Mouse (Mus musculus) testis, adult 2 months (tissue): ENCODE measurements around the gene Glipr1. TPM values are rescaled to one million over a fixed set of nuclear protein-coding genes. Genes with fewer than 3 reads are reported as not detected.

ENCODE experiments used
- H3K27ac ChIP-seq: fragments of 200-500 bp; 2 replicates; pipeline ENCODE4 v1.5.1; 2012; ENCODE audit warnings: low read depth, low read length; ENCODE audit not compliant: control insufficient read depth, insufficient read depth
- H3K27me3 ChIP-seq: fragments of 200-500 bp; 2 replicates; pipeline ENCODE4 v1.6.1; 2012; ENCODE audit warnings: mild to moderate bottlenecking, low read length, moderate library complexity; ENCODE audit not compliant: control insufficient read depth, insufficient read depth
- H3K36me3 ChIP-seq: fragments of 200-500 bp; 2 replicates; pipeline ENCODE4 v1.6.1; 2012; ENCODE audit warnings: mild to moderate bottlenecking, low read length; ENCODE audit not compliant: control insufficient read depth, insufficient read depth
- H3K4me1 ChIP-seq: fragments of 200-500 bp; 2 replicates; pipeline ENCODE4 v1.6.1; 2012; ENCODE audit warnings: low read length; ENCODE audit not compliant: control insufficient read depth, insufficient read depth
- H3K4me3 ChIP-seq: fragments of 200-500 bp; 2 replicates; pipeline ENCODE4 v1.5.1; 2012; ENCODE audit warnings: low read depth, mild to moderate bottlenecking, low read length, moderate library complexity, mixed read lengths; ENCODE audit not compliant: control insufficient read depth
- CTCF ChIP-seq: fragments of 200-500 bp; IDR thresholded peaks from 2 replicates; pipeline ENCODE4 v1.5.1; 2012; ENCODE audit warnings: low read depth, mild to moderate bottlenecking, inconsistent platforms, low read length, moderate library complexity; ENCODE audit not compliant: control insufficient read depth, insufficient read depth, insufficient replicate concordance
- POLR2A ChIP-seq: fragments of 200-500 bp; IDR thresholded peaks from 2 replicates; pipeline ENCODE4 v1.6.1; 2012; ENCODE audit warnings: low read depth, mild to moderate bottlenecking, inconsistent platforms, low read length, moderate library complexity; ENCODE audit not compliant: control insufficient read depth
- polyA plus RNA-seq: library from polyadenylated mRNA; depleted of rRNA; stranded (reverse); fragments of >200 nt; gene quantifications from 2 replicates; pipeline ENCODE4 v1.2.3, GENCODE M21; 2012; rRNA removed

Gene Glipr1
- polyA plus RNA-seq, 1 experiment = 1.0 TPM

DNA sequence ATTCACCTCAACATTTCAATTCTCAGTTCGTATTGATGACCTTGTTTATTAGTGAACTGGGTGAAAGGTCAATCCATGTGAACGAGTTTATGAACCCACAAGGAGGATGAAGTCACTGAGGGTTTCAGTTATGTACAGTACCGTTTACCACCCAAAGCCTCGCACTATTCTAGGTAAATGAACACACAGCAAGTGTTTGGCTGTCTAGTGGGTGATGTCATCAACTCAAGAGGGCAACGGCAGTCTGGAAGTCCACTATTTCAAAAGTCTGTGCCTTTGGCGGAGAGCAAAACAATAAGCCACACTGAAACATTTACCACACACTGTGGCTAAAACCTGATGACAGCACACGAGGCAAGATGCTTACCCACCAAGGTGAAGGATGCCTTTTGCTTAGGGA lies 59.4 kb downstream of the Glipr1 start:
- Histone ChIP-seq H3K27ac (peak overlapping the region; percentile 36; the same call in 1 of the 2 replicates), H3K4me3 (peak overlapping the region; percentile 73; the same call in 1 of the 2 replicates), H3K36me3 (no peaks in the 10 kb centered on the region), H3K27me3 (no peaks in the 10 kb centered on the region), H3K4me1 (peaks cover 9% of the 10 kb centered on the region)
- TF ChIP-seq CTCF (no peak), POLR2A (no peak)

DNA sequence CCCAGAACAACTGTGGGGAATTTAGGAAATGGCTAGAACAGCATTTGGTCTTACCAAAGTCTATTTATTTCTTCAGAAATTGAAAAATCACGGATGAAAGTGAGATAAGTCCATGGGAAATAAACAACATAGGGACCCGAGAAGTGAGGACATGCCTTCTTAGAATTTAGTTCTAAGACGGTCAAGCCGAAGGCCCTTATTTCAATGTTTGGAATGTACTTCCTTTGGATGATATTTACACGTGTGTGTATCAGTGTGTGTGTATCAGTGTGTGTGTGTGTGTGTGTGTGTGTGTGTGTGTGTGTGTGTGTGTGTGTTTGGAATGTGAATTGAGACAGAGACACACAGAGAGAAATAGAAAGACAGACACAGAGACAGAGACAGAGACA lies 65.3 kb downstream of the Glipr1 start:
- no peak overlapping the region for H3K27ac ChIP-seq

DNA sequence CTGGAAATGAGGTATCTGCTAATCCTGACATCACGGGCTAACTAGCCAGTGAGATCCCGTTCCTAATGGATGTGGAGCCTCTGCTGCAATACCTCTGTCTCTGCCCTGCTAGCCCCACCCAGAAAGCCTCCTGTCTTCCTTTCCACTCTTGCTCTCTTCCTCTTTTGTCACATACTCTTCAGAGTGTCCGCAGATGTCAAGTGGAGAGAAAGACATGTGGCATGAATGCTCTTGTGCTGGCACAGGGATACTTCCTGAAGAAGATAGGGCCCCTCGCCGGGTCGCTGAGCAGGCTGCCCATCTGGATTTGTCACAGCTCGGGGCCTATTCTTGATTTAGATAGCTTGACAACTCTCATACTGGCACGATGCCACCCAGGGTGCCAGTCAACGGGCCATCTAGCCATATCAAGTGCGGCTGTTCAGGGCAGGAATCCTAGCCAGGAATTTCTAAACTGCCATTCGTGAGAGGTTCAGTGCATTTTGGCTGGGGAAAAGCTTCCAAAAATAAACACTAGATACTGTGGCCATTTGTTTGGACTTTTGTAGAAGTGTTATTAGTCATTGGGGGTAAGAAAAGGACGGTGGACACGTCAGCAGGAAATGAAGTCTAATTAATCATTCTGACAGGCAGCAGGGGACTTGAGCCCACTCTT lies 65.8 kb downstream of the Glipr1 start:
- Histone ChIP-seq H3K4me1 (no peaks in the 10 kb centered on the region), H3K4me3 (no peak overlapping the region), H3K27me3 (no peaks in the 10 kb centered on the region), H3K36me3 (no peaks in the 10 kb centered on the region), H3K27ac (no peak overlapping the region)
- TF ChIP-seq POLR2A (no peak), CTCF (no peak)

More for the DNA sequence above, 65.3 kb downstream of the Glipr1 start:
- Histone ChIP-seq H3K4me3 (no peak overlapping the region), H3K27me3 (no peaks in the 10 kb centered on the region), H3K36me3 (no peaks in the 10 kb centered on the region), H3K4me1 (no peaks in the 10 kb centered on the region)
- TF ChIP-seq CTCF = no peak
- TF ChIP-seq POLR2A = no peak

DNA sequence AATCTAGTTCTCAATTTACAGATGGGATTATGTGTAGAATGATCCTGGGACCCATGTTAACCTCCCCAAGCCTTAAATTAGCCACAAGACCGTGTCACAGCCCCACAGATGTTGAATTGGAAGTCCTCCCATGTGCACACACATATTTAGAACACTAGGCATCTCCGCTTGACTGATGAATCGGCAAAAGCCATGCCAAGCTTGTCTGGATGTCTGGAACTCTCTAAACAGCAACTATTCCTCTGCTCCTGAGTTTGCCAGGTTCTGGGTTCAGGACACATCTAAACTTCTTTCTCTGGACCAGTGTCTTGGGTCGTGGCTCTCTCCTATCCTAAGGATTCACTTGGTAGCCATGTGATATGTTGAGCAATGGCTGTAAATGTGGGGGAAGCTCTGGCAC lies 66.4 kb downstream of the Glipr1 start:
- no peaks in the 10 kb centered on the region for H3K36me3 ChIP-seq
- no peaks in the 10 kb centered on the region for H3K4me1 ChIP-seq
- no peak overlapping the region for H3K27ac ChIP-seq
- H3K27me3 ChIP-seq = no peaks in the 10 kb centered on the region
- TF ChIP-seq CTCF (no peak), POLR2A (no peak)
- no peak overlapping the region for H3K4me3 ChIP-seq

Other genes starting within 250 kb of the Glipr1 start
- gene Krr1, start 30.0 kb downstream of the Glipr1 start, polyA plus RNA-seq = 6.0 and 7.2 TPM in 2 replicates
- 70.8 and 96.4 TPM in 2 replicates for gene Glipr1l1, start 57.6 kb upstream of the Glipr1 start, polyA plus RNA-seq
- 18.4 and 28.1 TPM in 2 replicates for gene Glipr1l2, start 80.7 kb upstream of the Glipr1 start, polyA plus RNA-seq
- gene Glipr1l3, start 157.7 kb upstream of the Glipr1 start, polyA plus RNA-seq = 20.0 and 24.9 TPM in 2 replicates
- gene Caps2, start 161.0 kb upstream of the Glipr1 start, polyA plus RNA-seq = 3.7 and 4.8 TPM in 2 replicates